Mouse (Mus musculus): Measurements from ENCODE around the gene Ctnnal1. TPM values are rescaled to one million over a fixed set of nuclear protein-coding genes. Genes with fewer than 3 reads are reported as not detected.
A peak's percentile ranks its signal among the peaks of the same experiment; 100 is the strongest.

Gene Ctnnal1
- total and polyA plus RNA-seq, 3 experiments = 3.3 to 5.2 (median 4.2) TPM

- H3K27ac ChIP-seq (ENCODE audit: insufficient read depth, low read depth) = peak overlapping the region; percentile 28; the same call in 1 of the 2 replicates
- peaks cover 18 to 38% of the 10 kb centered on the region in 2 experiments for H3K4me1 ChIP-seq (ENCODE audit: control insufficient read depth in 1 of 2, insufficient read depth in 2 of 2)
- no peaks in the 10 kb centered on the region for H3K27me3 ChIP-seq (replicated peaks)
- H3K4me3 ChIP-seq (replicated peaks in 1 of 3; ENCODE audit: low read depth in 2 of 3, low read length in 2 of 3, poor library complexity in 1 of 3) = no peak overlapping the region
- TF ChIP-seq RAD21 (IDR thresholded peaks at IDR 0.05; ENCODE audit: low read depth, low read length) (no peak), EP300 (IDR thresholded peaks at IDR 0.05; ENCODE audit: low read length) (peak; percentile 73), ZC3H11A (IDR thresholded peaks at IDR 0.05; ENCODE audit: low read depth, low read length) (no peak), E2F4 (IDR thresholded peaks at IDR 0.05; ENCODE audit: insufficient replicate concordance, low read depth, low read length) (no peak), MYC (IDR thresholded peaks at IDR 0.05; ENCODE audit: low read depth, low read length) (0 out of 2 replicates have a peak, but pooled peaks have one; percentile 16), MEF2A (IDR thresholded peaks at IDR 0.05; ENCODE audit: borderline replicate concordance, low read depth, low read length) (no peak), IRF4 (IDR thresholded peaks at IDR 0.05; ENCODE audit: low read depth, low read length) (peak; percentile 88), TBP (conservative IDR thresholded peaks at IDR 0.05; ENCODE audit: low read depth, low read length) (no peak)
- H3K9ac ChIP-seq (ENCODE audit: insufficient read depth, low read depth) = no peak overlapping the region
- peaks cover 3% of the 10 kb centered on the region for H3K9me3 ChIP-seq (replicated peaks; ENCODE audit: low read length)
- dilution Hi-C loops (cut with MboI; ENCODE audit: extremely low pct_ligation_motif_present, extremely low pct_unique_long_range_greater_than_20kb, low sequenced_read_pairs) = no loop called here
- H3K36me3 ChIP-seq (replicated peaks in 1 of 2; ENCODE audit: control insufficient read depth in 1 of 2, insufficient read depth in 1 of 2, low read length in 1 of 2) = peaks cover 30 to 73% of the 10 kb centered on the region in 2 experiments
- peak; percentile 72 for DNase-seq (ENCODE audit: extremely low read depth)
- in situ Hi-C loops (cut with MboI; ENCODE audit: low pct_ligation_motif_present, low pct_unique_long_range_greater_than_20kb, low sequenced_read_pairs) = no loop called here
- H3K79me2 ChIP-seq (replicated peaks; ENCODE audit: control insufficient read depth, extremely low read depth, insufficient read depth, poor library complexity, severe bottlenecking) = no peaks in the 10 kb centered on the region
- no peak overlapping the region for H3K4me2 ChIP-seq (ENCODE audit: insufficient read depth, low read depth, poor library complexity, severe bottlenecking)
Observed at GRCm38 (mm10) chr4:56905507-56905906, 40.5 kb upstream of the Ctnnal1 start.

- H3K79me2 ChIP-seq (replicated peaks; ENCODE audit: control insufficient read depth, extremely low read depth, insufficient read depth, poor library complexity, severe bottlenecking) = no peaks in the 10 kb centered on the region
- no peaks in the 10 kb centered on the region for H3K27me3 ChIP-seq (replicated peaks)
- dilution Hi-C loops (cut with MboI; ENCODE audit: extremely low pct_ligation_motif_present, extremely low pct_unique_long_range_greater_than_20kb, low sequenced_read_pairs) (no loop called here), in situ Hi-C loops (cut with MboI; ENCODE audit: low pct_ligation_motif_present, low pct_unique_long_range_greater_than_20kb, low sequenced_read_pairs) (no loop called here)
- TF ChIP-seq CTCF (conservative IDR thresholded peaks at IDR 0.05 in 1 of 2, IDR thresholded peaks at IDR 0.05 in 1 of 2; ENCODE audit: low read depth in 2 of 2, low read length in 2 of 2) (peak in 1 of 2 experiments; percentile 21; a peak in 2 of 4 replicates), USF1 (IDR thresholded peaks at IDR 0.05; ENCODE audit: low read depth, low read length) (no peak)
- peaks cover 16 to 34% of the 10 kb centered on the region in 2 experiments for H3K4me1 ChIP-seq (ENCODE audit: control insufficient read depth in 1 of 2, insufficient read depth in 2 of 2)
- H3K9ac ChIP-seq (ENCODE audit: insufficient read depth, low read depth) = no peak overlapping the region
- no peak overlapping the region for H3K27ac ChIP-seq (ENCODE audit: insufficient read depth, low read depth)
- H3K4me2 ChIP-seq (ENCODE audit: insufficient read depth, low read depth, poor library complexity, severe bottlenecking) = no peak overlapping the region
- H3K4me3 ChIP-seq (replicated peaks in 1 of 3; ENCODE audit: low read depth in 2 of 3, low read length in 2 of 3, poor library complexity in 1 of 3) = no peak overlapping the region
- no peak for DNase-seq (ENCODE audit: extremely low read depth)
- H3K9me3 ChIP-seq (replicated peaks; ENCODE audit: low read length) = peaks cover 3% of the 10 kb centered on the region
- peaks cover 40 to 81% of the 10 kb centered on the region in 2 experiments for H3K36me3 ChIP-seq (replicated peaks in 1 of 2; ENCODE audit: control insufficient read depth in 1 of 2, insufficient read depth in 1 of 2, low read length in 1 of 2)
Observed at GRCm38 (mm10) chr4:56901671-56902070, 36.7 kb upstream of the Ctnnal1 start.

GRCm38 (mm10) chr4:56899216-56899615, 34.2 kb upstream of the Ctnnal1 start:
- no peak for TF ChIP-seq SMC3 (IDR thresholded peaks at IDR 0.05; ENCODE audit: low read depth, low read length)
- no peak for TF ChIP-seq MEF2A (IDR thresholded peaks at IDR 0.05; ENCODE audit: borderline replicate concordance, low read depth, low read length)
- no peak for TF ChIP-seq IRF4 (IDR thresholded peaks at IDR 0.05; ENCODE audit: low read depth, low read length)
- no peak for TF ChIP-seq NELFE (IDR thresholded peaks at IDR 0.05; ENCODE audit: low read depth, low read length)
- no peak for TF ChIP-seq JUND (conservative IDR thresholded peaks at IDR 0.05; ENCODE audit: low read depth, low read length)
- no peak for TF ChIP-seq MYC (IDR thresholded peaks at IDR 0.05; ENCODE audit: low read depth, low read length)
- TF ChIP-seq MAZ (IDR thresholded peaks at IDR 0.05; ENCODE audit: low read depth, low read length) = no peak
- TF ChIP-seq UBTF (IDR thresholded peaks at IDR 0.05; ENCODE audit: low read depth, low read length) = no peak
- no peak for TF ChIP-seq E2F4 (IDR thresholded peaks at IDR 0.05; ENCODE audit: insufficient replicate concordance, low read depth, low read length)
- Histone ChIP-seq H3K9ac (ENCODE audit: insufficient read depth, low read depth) (no peak overlapping the region), H3K9me3 (replicated peaks; ENCODE audit: low read length) (peaks cover 3% of the 10 kb centered on the region), H3K36me3 (replicated peaks in 1 of 2; ENCODE audit: control insufficient read depth in 1 of 2, insufficient read depth in 1 of 2, low read length in 1 of 2) (peaks cover 48 to 81% of the 10 kb centered on the region in 2 experiments), H3K79me2 (replicated peaks; ENCODE audit: control insufficient read depth, extremely low read depth, insufficient read depth, poor library complexity, severe bottlenecking) (no peaks in the 10 kb centered on the region), H3K4me2 (ENCODE audit: insufficient read depth, low read depth, poor library complexity, severe bottlenecking) (no peak overlapping the region), H3K4me3 (replicated peaks in 1 of 3; ENCODE audit: low read depth in 2 of 3, low read length in 2 of 3, poor library complexity in 1 of 3) (no peak overlapping the region), H3K27ac (ENCODE audit: insufficient read depth, low read depth) (no peak overlapping the region), H3K27me3 (replicated peaks) (no peaks in the 10 kb centered on the region), H3K4me1 (ENCODE audit: control insufficient read depth in 1 of 2, insufficient read depth in 2 of 2) (peaks cover 2 to 9% of the 10 kb centered on the region in 2 experiments; a peak in 3 of 4 replicates)
- in situ Hi-C loops (cut with MboI; ENCODE audit: low pct_ligation_motif_present, low pct_unique_long_range_greater_than_20kb, low sequenced_read_pairs) = no loop called here
- DNase-seq (ENCODE audit: extremely low read depth) = no peak
- dilution Hi-C loops (cut with MboI; ENCODE audit: extremely low pct_ligation_motif_present, extremely low pct_unique_long_range_greater_than_20kb, low sequenced_read_pairs) = no loop called here
